Mouse (Mus musculus) kidney, adult 2 months (tissue): ENCODE data around the gene Zfp839. TPM values are rescaled to one million over a fixed set of nuclear protein-coding genes. Genes with fewer than 3 reads are reported as not detected.

ENCODE experiments used
- DNase-seq: peaks from one replicate; pipeline ENCODE4 v3.0.0; 2021
- H3K27ac ChIP-seq: fragments of 200-500 bp; 2 replicates; pipeline ENCODE4 v1.5.1; 2012; ENCODE audit warnings: low read depth, low read length, control low read depth, inconsistent platforms; ENCODE audit not compliant: insufficient read depth
- H3K27me3 ChIP-seq: fragments of 200-500 bp; replicated peaks from 2 replicates; pipeline ENCODE4 v1.6.1; 2012; ENCODE audit warnings: mild to moderate bottlenecking, moderate library complexity, low read length, inconsistent platforms; ENCODE audit not compliant: control insufficient read depth, insufficient read depth
- H3K36me3 ChIP-seq: fragments of 200-500 bp; 2 replicates; pipeline ENCODE4 v1.6.1; 2012; ENCODE audit warnings: mild to moderate bottlenecking, moderate library complexity, low read length, inconsistent platforms; ENCODE audit not compliant: control insufficient read depth, insufficient read depth
- H3K4me1 ChIP-seq: fragments of 200-500 bp; 2 replicates; pipeline ENCODE4 v1.6.1; 2011; ENCODE audit warnings: low read length; ENCODE audit not compliant: control insufficient read depth, insufficient read depth
- H3K4me3 ChIP-seq: fragments of 200-500 bp; 2 replicates; pipeline ENCODE4 v1.5.1; 2011; ENCODE audit warnings: mild to moderate bottlenecking, low read depth, low read length, control low read depth; ENCODE audit not compliant: insufficient read depth
- CTCF ChIP-seq: fragments of 200-500 bp; conservative IDR thresholded peaks from 2 replicates; pipeline ENCODE4 v1.5.1; 2011; ENCODE audit warnings: low read depth, mild to moderate bottlenecking, control low read depth, low read length, moderate library complexity, mixed read lengths; ENCODE audit not compliant: insufficient read depth, insufficient read length
- POLR2A ChIP-seq: fragments of 200-500 bp; IDR thresholded peaks from one replicate; pipeline ENCODE4 v1.6.1; 2011; ENCODE audit warnings: low read depth, low read length, control low read depth
- WGBS: fragments of 180-500 bp; shearing (Covaris S2); methylation state at CpG from one replicate; pipeline ENCODE4 v1.1.7; 2018; 5-methylcytosine and 5-hydroxymethylcytosine counted together
- polyA plus RNA-seq: library from polyadenylated mRNA; depleted of rRNA; stranded (reverse); fragments of >200 nt; gene quantifications from 2 replicates; pipeline ENCODE4 v1.2.3, GENCODE M21; 2012; rRNA removed

Zfp839 gene
- polyA plus RNA-seq, result 6.9 and 9.0 TPM in 2 replicates

DNA sequence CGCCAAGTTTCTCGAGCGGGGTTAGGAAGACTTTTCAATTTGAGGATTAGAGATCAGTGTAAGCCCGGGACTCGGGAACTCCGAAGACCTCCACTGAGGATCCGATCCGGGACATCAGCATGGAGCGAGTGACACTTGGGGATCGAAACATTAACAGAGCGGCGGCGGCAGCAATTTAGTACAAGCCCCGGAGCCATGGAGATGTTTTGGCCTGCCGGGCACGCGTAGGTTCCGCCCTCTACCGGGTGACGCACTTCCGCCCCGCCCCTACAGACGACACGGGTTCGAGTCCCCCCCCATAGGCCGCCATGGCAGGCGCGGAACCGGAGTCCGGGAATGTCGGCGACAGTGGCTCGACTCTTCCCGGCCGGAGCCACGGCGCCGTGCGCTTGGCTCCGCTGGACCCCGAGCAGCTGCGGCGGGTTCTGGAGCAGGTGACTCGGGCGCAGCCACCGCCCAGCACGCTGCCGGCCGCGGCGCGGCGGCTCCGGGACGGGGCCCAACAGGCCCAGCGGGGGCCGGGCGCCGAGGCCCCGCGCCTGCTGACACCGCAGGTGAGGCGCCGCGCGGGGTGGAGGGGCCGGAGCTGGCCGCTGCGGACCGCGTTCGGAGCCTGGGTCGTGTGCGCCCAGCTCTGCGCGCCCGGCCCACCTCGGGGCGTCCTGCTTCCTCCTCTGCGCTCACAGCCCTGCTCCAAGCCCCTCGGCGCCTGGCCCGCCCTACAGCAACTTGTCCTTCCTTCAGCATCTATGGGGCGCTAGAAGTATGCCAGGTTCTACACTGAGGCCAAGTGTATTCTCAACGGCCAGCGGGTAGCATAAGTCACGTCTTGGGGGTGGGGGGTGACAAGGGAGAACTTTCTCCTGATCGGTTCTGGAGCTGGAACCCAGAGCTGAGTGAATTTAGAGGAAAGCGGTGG, at the start of gene Zfp839:
Gene Zfp839, plus strand, starts transcription at position 244 of the 919 bp plus-strand sequence.
- Histone ChIP-seq H3K4me3 (peak within 1 kb of the TSS; percentile 87), H3K36me3 (no peaks in the 10 kb centered on the region), H3K27me3 (no peaks in the 10 kb centered on the region), H3K27ac (peak within 1 kb of the TSS; percentile 80), H3K4me1 (peaks cover 8% of the 10 kb centered on the region; the same call in 1 of the 2 replicates)
- TF ChIP-seq POLR2A (peak; percentile 22), CTCF (no peak)
- peak; percentile 92 for DNase-seq
- WGBS, result under 1% methylated on average over 84 of the region's 89 CpGs

DNA sequence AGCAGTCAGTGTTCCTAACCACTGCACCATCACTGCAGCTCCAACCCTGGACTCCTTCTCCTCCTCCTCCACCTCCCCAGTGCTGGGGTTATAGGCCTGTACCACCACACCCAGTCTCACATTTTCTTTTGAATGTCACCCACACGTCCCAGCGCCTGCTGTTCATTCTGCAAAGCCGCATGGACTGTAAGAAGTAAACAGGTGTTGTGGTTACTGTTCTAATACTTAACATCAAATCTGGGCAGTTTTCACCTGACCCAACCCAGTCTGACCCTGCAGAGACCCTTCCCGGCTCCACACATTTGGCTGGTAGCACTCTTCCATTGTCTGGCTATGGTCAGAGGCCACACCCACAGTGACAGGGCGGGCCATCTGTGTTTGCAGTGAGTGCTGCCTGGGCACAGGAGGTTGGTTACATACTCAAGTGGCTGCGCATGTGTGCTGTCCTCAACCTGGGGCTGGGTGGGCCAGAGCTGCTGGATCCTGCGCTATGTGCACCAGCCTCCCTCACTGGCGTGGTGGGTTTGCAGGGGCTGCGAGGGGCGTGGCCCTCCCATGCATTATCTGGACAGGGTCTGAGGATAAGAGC, 48.1 kb upstream of the Zfp839 start:
- H3K4me3 ChIP-seq, result no peak overlapping the region
- H3K4me1 ChIP-seq, result peaks cover 12% of the 10 kb centered on the region
- DNase-seq, result no peak
- no peak overlapping the region for H3K27ac ChIP-seq
- TF ChIP-seq CTCF (no peak), POLR2A (no peak)
- 90% methylated on average over 10 of the region's 10 CpGs for WGBS
- H3K27me3 ChIP-seq, result no peaks in the 10 kb centered on the region
- no peaks in the 10 kb centered on the region for H3K36me3 ChIP-seq

DNA sequence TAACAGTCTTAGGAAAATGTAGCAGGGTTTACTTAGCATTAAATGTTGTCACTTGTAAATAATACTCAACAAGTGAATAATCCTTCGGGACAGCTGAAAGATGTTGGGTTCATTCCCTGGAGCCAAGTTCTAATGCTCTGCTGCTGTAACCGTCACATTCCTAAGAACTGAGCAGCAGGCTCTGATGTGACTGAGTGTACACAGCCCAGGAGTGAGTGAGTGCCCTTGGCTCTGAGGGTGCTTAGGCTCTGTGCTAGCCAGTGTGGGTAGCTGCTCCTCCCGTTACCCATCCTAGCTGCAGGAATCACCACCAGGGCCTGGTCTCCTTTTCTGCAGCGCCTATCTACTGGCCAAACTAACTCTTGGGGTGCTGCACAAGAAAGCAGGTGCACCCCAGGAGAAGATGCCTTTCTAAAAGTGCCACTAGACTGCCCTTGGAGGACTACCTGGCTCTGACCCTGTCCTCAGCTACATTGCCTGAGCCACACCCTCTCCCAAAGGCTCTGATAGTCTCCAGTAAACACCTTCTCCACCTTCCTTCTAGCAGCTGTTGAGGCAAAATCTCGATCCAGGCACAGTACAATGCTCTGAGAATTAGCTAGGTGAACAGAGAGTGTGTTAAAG, 47.3 kb upstream of the Zfp839 start:
- Histone ChIP-seq H3K4me3 (no peak overlapping the region), H3K27ac (no peak overlapping the region), H3K27me3 (no peaks in the 10 kb centered on the region), H3K36me3 (no peaks in the 10 kb centered on the region), H3K4me1 (peaks cover 6% of the 10 kb centered on the region)
- 72% methylated on average over 5 of the region's 5 CpGs for WGBS
- DNase-seq, result no peak
- no peak for TF ChIP-seq POLR2A
- no peak for TF ChIP-seq CTCF

DNA sequence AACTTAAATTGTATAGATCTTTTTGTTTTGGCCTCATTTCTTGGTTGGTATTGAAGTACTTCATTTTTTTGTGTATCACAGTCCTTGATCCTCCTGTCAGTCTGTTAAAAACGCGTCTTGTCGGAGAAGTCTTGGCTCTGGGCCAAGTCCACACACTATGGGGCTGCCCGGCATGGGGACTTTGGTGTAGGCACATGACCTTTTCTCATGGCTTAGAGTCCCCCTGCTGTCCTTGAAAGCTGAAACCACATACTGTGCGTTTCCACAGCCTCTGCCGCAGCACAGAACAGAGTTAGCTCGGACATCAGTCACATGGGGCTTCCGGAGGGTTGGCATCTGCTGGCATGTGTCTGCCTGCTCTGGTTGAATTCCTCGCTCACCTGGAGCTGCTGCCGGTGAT, 45.8 kb upstream of the Zfp839 start:
- H3K4me3 ChIP-seq, result no peak overlapping the region
- no peaks in the 10 kb centered on the region for H3K36me3 ChIP-seq
- WGBS, result 26% methylated on average over 10 of the region's 10 CpGs
- peak; percentile 32 for DNase-seq
- TF ChIP-seq POLR2A, result no peak
- no peak for TF ChIP-seq CTCF
- H3K4me1 ChIP-seq, result no peaks in the 10 kb centered on the region
- H3K27ac ChIP-seq, result no peak overlapping the region
- no peaks in the 10 kb centered on the region for H3K27me3 ChIP-seq

DNA sequence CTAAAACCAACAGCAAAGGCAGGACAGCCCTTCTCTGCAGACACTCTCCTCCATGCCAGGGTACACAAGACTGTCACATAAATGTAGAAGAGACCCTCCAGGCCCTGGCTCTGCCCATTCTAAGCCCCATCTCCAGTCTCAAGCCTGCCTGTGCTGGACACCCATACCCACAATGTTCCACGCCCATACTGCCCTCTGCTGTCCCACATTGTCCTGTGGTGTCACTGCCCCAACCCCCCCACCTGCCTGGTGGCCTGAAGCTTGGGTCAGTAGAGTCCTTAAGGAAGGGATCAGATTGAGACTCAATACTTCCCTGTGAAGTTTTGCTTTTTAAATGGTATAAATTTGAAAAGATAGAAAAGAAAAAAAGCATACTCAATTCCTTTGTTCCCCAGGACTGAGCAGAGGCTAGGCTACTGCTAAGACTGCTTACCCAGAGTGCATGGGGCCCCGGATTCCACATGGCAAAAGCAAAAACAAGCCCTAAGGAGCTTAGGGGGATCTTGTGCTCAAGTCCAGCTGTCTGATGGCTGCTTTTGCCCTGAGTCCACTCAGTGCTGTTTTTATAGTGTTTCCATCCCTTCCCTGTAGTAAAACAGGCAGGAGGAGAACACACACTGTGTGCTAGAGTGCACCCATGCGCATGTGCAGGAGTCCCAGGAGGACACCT, 43.6 kb upstream of the Zfp839 start:
- H3K27ac ChIP-seq, result no peak overlapping the region
- 77% methylated on average over 3 of the region's 3 CpGs for WGBS
- H3K36me3 ChIP-seq, result no peaks in the 10 kb centered on the region
- no peak overlapping the region for H3K4me3 ChIP-seq
- no peaks in the 10 kb centered on the region for H3K27me3 ChIP-seq
- DNase-seq, result peak; percentile 47
- H3K4me1 ChIP-seq, result no peaks in the 10 kb centered on the region
- no peak for TF ChIP-seq POLR2A
- peak; percentile 65 for TF ChIP-seq CTCF

DNA sequence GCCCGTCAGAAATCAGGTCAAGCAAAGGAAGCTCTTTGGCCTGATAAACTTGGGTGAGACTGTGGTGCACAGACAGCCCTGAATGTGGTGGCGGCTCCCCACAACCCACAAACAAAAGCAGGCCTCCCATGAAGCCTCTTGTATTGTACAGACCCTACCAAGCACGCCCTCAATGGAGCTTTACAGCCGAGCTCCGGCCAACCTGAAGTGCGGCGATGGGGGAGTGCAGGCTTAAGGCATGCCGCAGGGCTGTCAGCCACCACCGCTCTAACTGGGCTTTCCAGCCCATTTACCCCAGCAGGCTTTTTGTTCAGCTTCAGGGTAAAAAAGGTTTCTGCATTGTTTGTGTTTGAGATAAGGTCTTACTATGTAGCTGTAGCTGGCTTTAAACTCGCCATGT, 41.6 kb upstream of the Zfp839 start:
- Histone ChIP-seq H3K4me1 (no peaks in the 10 kb centered on the region), H3K27ac (no peak overlapping the region), H3K36me3 (no peaks in the 10 kb centered on the region), H3K27me3 (no peaks in the 10 kb centered on the region), H3K4me3 (no peak overlapping the region)
- no peak for DNase-seq
- 61% methylated on average over 10 of the region's 10 CpGs for WGBS
- TF ChIP-seq POLR2A, result no peak
- no peak for TF ChIP-seq CTCF
